ENCODE assay signal across 8 mouse cellular contexts in the genomic region with DNA sequence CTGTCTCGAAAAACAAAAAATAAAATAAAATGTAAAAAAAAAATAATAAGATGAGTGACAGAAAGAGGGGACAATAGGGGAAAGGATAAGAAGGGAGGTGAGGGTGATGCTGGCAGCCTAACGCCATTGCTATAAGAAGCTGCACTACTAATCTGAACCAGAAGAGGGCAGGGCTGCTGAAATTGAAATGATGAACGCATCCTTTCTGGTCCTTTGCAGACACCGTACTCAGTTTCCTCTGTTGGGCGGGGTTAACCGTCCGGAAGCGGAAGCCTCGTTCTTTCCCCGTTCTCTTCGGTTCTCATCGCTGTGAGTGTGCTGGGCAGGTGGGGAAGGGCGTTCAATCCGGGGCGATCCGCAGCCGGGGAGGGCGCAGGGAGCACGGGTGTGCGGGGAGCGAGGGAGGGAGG. TPM values are rescaled to one million over a fixed set of nuclear protein-coding genes. Genes with fewer than 3 reads are reported as not detected.
DNase-seq lines count a peak whose midpoint lies in the region; ATAC-seq and TF ChIP-seq lines count a peak whose summit lies in the region.

Rpl38 (plus strand) TSS at position 224 of the 410 bp plus-strand sequence.

- DNase-seq in 416B (ENCODE audit: low read depth) = peak; percentile 97
- peak; percentile 97 for DNase-seq in embryonic facial prominence, embryonic 14.5 days (ENCODE audit: low spot score)
- peak; percentile 92 to 94 for DNase-seq in heart, adult 2 months
- DNase-seq in kidney, adult 2 months = peak; percentile 97
- DNase-seq in limb, embryonic 11.5 days (ENCODE audit: low spot score) = peak; percentile 96

- H3K9me3 ChIP-seq in embryonic facial prominence, embryonic 14.5 days (ENCODE audit: control insufficient read depth, low read length) = no peaks in the 10 kb centered on the region
- H3K9me3 ChIP-seq in limb, embryonic 11.5 days (ENCODE audit: control insufficient read depth, low read length) = no peaks in the 10 kb centered on the region
- no peaks in the 10 kb centered on the region for H3K9me3 ChIP-seq in midbrain, embryonic 13.5 days

- peak within 1 kb of the TSS; percentile 50 for H3K27ac ChIP-seq in bone marrow, adult 2 months (ENCODE audit: control insufficient read depth, insufficient read depth, low read depth, low read length, poor library complexity)
- H3K27ac ChIP-seq in embryonic facial prominence, embryonic 14.5 days (replicated peaks; ENCODE audit: low read depth, low read length) = peak within 1 kb of the TSS; percentile 92
- H3K27ac ChIP-seq in heart, adult 2 months = peak within 1 kb of the TSS; percentile 73
- H3K27ac ChIP-seq in kidney, adult 2 months (ENCODE audit: insufficient read depth, low read depth, low read length) = peak within 1 kb of the TSS; percentile 12; the same call in 1 of the 2 replicates
- H3K27ac ChIP-seq in limb, embryonic 11.5 days (replicated peaks; ENCODE audit: low read depth, low read length) = peak within 1 kb of the TSS; percentile 86
- H3K27ac ChIP-seq in midbrain, embryonic 13.5 days = peak within 1 kb of the TSS; percentile 90
- H3K27ac ChIP-seq in small intestine, adult 2 months (ENCODE audit: insufficient read depth, low read depth, low read length) = peak within 1 kb of the TSS; percentile 53

- H3K27me3 ChIP-seq in embryonic facial prominence, embryonic 14.5 days (replicated peaks; ENCODE audit: control insufficient read depth, insufficient read depth, low read length) = no peaks in the 10 kb centered on the region; the same call in 1 of the 2 replicates
- no peaks in the 10 kb centered on the region for H3K27me3 ChIP-seq in heart, adult 2 months (ENCODE audit: control insufficient read depth, insufficient read depth, low read length)
- no peaks in the 10 kb centered on the region for H3K27me3 ChIP-seq in kidney, adult 2 months (replicated peaks; ENCODE audit: control insufficient read depth, insufficient read depth, low read length)
- no peaks in the 10 kb centered on the region for H3K27me3 ChIP-seq in limb, embryonic 11.5 days (ENCODE audit: control insufficient read depth, insufficient read depth, low read length)
- H3K27me3 ChIP-seq in midbrain, embryonic 13.5 days = peaks cover 15% of the 10 kb centered on the region
- H3K27me3 ChIP-seq in small intestine, adult 2 months (ENCODE audit: control insufficient read depth, insufficient read depth, low read length) = no peaks in the 10 kb centered on the region

- WGBS in bone marrow, adult 2 months = 1% methylated on average over 21 of the region's 21 CpGs
- under 1% methylated on average over 11 of the region's 21 CpGs for WGBS in embryonic facial prominence, embryonic 14.5 days
- WGBS in heart, adult 2 months = under 1% methylated on average over 20 of the region's 21 CpGs
- WGBS in kidney, adult 2 months = 2% methylated on average over 16 of the region's 21 CpGs
- WGBS in limb, embryonic 11.5 days = under 1% methylated on average over 20 of the region's 21 CpGs
- under 1% methylated on average over 11 of the region's 21 CpGs for WGBS in midbrain, embryonic 13.5 days
- WGBS in small intestine, adult 2 months = 0% methylated on average over 18 of the region's 21 CpGs

- intact Hi-C loops in heart, adult 2 months (cut with DNase I) = loop anchor here (10.0 kb wide), 1 partner anchor 984 kb away; the partner anchor contains the start of genes D11Wsu47e and Fam104a

- H3K79me2 ChIP-seq in heart, adult 2 months (replicated peaks; ENCODE audit: control insufficient read depth, insufficient read depth, low read length) = no peaks in the 10 kb centered on the region

- peak; percentile 93 for TF ChIP-seq EP300 in heart, adult 2 months (IDR thresholded peaks at IDR 0.05; ENCODE audit: insufficient read depth, low read depth, low read length)

- peak within 1 kb of the TSS; percentile 87 for H3K4me2 ChIP-seq in embryonic facial prominence, embryonic 14.5 days (ENCODE audit: low read depth, low read length)
- H3K4me2 ChIP-seq in limb, embryonic 11.5 days (ENCODE audit: low read depth, severe bottlenecking) = peak within 1 kb of the TSS; percentile 83
- H3K4me2 ChIP-seq in midbrain, embryonic 13.5 days (replicated peaks) = peak within 1 kb of the TSS; percentile 85

- TF ChIP-seq CTCF in bone marrow, adult 2 months (IDR thresholded peaks at IDR 0.05; ENCODE audit: control insufficient read depth, insufficient read depth, low read length) = peak; percentile 73
- peak; percentile 75 for TF ChIP-seq CTCF in heart, adult 2 months (IDR thresholded peaks at IDR 0.05)
- peak; percentile 84 for TF ChIP-seq CTCF in kidney, adult 2 months (conservative IDR thresholded peaks at IDR 0.05; ENCODE audit: insufficient read depth, insufficient read length, low read depth, low read length)
- TF ChIP-seq CTCF in small intestine, adult 2 months (IDR thresholded peaks at IDR 0.05; ENCODE audit: extremely low read depth, insufficient read length, insufficient replicate concordance, low read depth, low read length) = peak; percentile 62; the same call in 1 of the 2 replicates

- peaks cover 39% of the 10 kb centered on the region for H3K36me3 ChIP-seq in embryonic facial prominence, embryonic 14.5 days (ENCODE audit: control insufficient read depth, insufficient read depth, low read length)
- peaks cover 9% of the 10 kb centered on the region for H3K36me3 ChIP-seq in heart, adult 2 months (ENCODE audit: control insufficient read depth, insufficient read depth, low read length)
- peaks cover 3% of the 10 kb centered on the region; the same call in 1 of the 2 replicates for H3K36me3 ChIP-seq in kidney, adult 2 months (ENCODE audit: control insufficient read depth, insufficient read depth, low read length)
- H3K36me3 ChIP-seq in limb, embryonic 11.5 days (ENCODE audit: control insufficient read depth, insufficient read depth, low read length) = peaks cover 13% of the 10 kb centered on the region; the same call in 1 of the 2 replicates
- H3K36me3 ChIP-seq in midbrain, embryonic 13.5 days = peaks cover 32% of the 10 kb centered on the region
- peaks cover 23% of the 10 kb centered on the region for H3K36me3 ChIP-seq in small intestine, adult 2 months (ENCODE audit: control insufficient read depth, insufficient read depth, low read length)

- H3K4me1 ChIP-seq in bone marrow, adult 2 months (ENCODE audit: control insufficient read depth, insufficient read depth, low read length) = peaks cover 2% of the 10 kb centered on the region; the same call in 1 of the 2 replicates
- peaks cover 12% of the 10 kb centered on the region; the same call in 1 of the 2 replicates for H3K4me1 ChIP-seq in embryonic facial prominence, embryonic 14.5 days (ENCODE audit: control insufficient read depth, insufficient read depth, low read length)
- peaks cover 11% of the 10 kb centered on the region for H3K4me1 ChIP-seq in heart, adult 2 months (ENCODE audit: control insufficient read depth, insufficient read depth, low read length)
- H3K4me1 ChIP-seq in kidney, adult 2 months (ENCODE audit: control insufficient read depth, insufficient read depth, low read length) = peaks cover 18% of the 10 kb centered on the region
- 0 out of 2 replicates have a peak, but pooled peaks cover 4% of the 10 kb centered on the region for H3K4me1 ChIP-seq in limb, embryonic 11.5 days (ENCODE audit: control insufficient read depth, insufficient read depth, low read length)
- H3K4me1 ChIP-seq in midbrain, embryonic 13.5 days (replicated peaks) = peaks cover 26% of the 10 kb centered on the region
- peaks cover 23% of the 10 kb centered on the region for H3K4me1 ChIP-seq in small intestine, adult 2 months (ENCODE audit: control insufficient read depth, insufficient read depth, insufficient read length, low read length)

- peak within 1 kb of the TSS; percentile 87 for H3K4me3 ChIP-seq in bone marrow, adult 2 months (replicated peaks; ENCODE audit: control insufficient read depth, low read depth, low read length)
- peak within 1 kb of the TSS; percentile 89 for H3K4me3 ChIP-seq in embryonic facial prominence, embryonic 14.5 days (ENCODE audit: low read depth, low read length)
- peak within 1 kb of the TSS; percentile 91 for H3K4me3 ChIP-seq in heart, adult 2 months
- peak within 1 kb of the TSS; percentile 77 for H3K4me3 ChIP-seq in kidney, adult 2 months (ENCODE audit: insufficient read depth, low read depth, low read length)
- H3K4me3 ChIP-seq in limb, embryonic 11.5 days (ENCODE audit: low read depth, low read length) = peak within 1 kb of the TSS; percentile 92
- H3K4me3 ChIP-seq in midbrain, embryonic 13.5 days (replicated peaks) = peak within 1 kb of the TSS; percentile 87
- peak within 1 kb of the TSS; percentile 76 for H3K4me3 ChIP-seq in small intestine, adult 2 months (ENCODE audit: low read depth, low read length)

- peak; percentile 82; the same call in 1 of the 2 replicates for TF ChIP-seq POLR2A in bone marrow, adult 2 months (IDR thresholded peaks at IDR 0.05; ENCODE audit: borderline replicate concordance, control insufficient read depth, low read depth, low read length)
- TF ChIP-seq POLR2A in heart, adult 2 months (IDR thresholded peaks at IDR 0.05; ENCODE audit: insufficient read depth, low read depth, low read length) = peak; percentile 94
- peak; percentile 82 for TF ChIP-seq POLR2A in kidney, adult 2 months (IDR thresholded peaks at IDR 0.05; ENCODE audit: low read depth, low read length)
- TF ChIP-seq POLR2A in small intestine, adult 2 months (IDR thresholded peaks at IDR 0.05; ENCODE audit: low read depth, low read length) = peak; percentile 75; the same call in 1 of the 2 replicates

- ATAC-seq in embryonic facial prominence, embryonic 14.5 days (ENCODE audit: low read depth) = peak; percentile 92
- peak; percentile 72 for ATAC-seq in limb, embryonic 11.5 days (ENCODE audit: insufficient number of reproducible peaks, low FRiP score, low TSS enrichment, low read depth)
- peak; percentile 87 for ATAC-seq in midbrain, embryonic 13.5 days

- H3K9ac ChIP-seq in embryonic facial prominence, embryonic 14.5 days (ENCODE audit: low read depth, low read length) = peak within 1 kb of the TSS; percentile 89
- H3K9ac ChIP-seq in heart, adult 2 months (ENCODE audit: low read depth, low read length) = peak within 1 kb of the TSS; percentile 87
- peak within 1 kb of the TSS; percentile 95 for H3K9ac ChIP-seq in limb, embryonic 11.5 days (ENCODE audit: low read length)
- H3K9ac ChIP-seq in midbrain, embryonic 13.5 days (replicated peaks) = peak within 1 kb of the TSS; percentile 91

RNA-seq across cellular contexts. Expression of gene Rpl38, which starts in this region (rescaled TPM):
- 2,536 and 3,301 TPM in 2 replicates for polyA plus RNA-seq in bone marrow, adult 2 months (2011; ENCODE audit: insufficient read depth, insufficient read length, low replicate concordance, missing spikeins)
- polyA plus RNA-seq in embryonic facial prominence, embryonic 14.5 days (2014; fragmentation: Nextera tagmentation; extraction: Ambion mirVana) = 1,079 and 1,191 TPM in 2 replicates
- total RNA-seq in heart, adult 2 months (2021) = 100 to 1,000 TPM; 587 to 660 TPM
- polyA plus RNA-seq in heart, adult 2 months (2012; rRNA removed) = 335 and 344 TPM in 2 replicates
- 432 and 738 TPM in 2 replicates for polyA plus RNA-seq in kidney, adult 2 months (2012; rRNA removed)
- polyA plus RNA-seq in limb, embryonic 11.5 days (2014; fragmentation: Nextera tagmentation; extraction: Ambion mirVana) = 1,033 and 1,082 TPM in 2 replicates
- polyA plus RNA-seq in midbrain, embryonic 13.5 days (2015; fragmentation: Nextera tagmentation; extraction: Ambion mirVana) = 826 and 835 TPM in 2 replicates
- polyA plus RNA-seq in small intestine, adult 2 months (2012; rRNA removed) = 103 and 130 TPM in 2 replicates

Comparison
In these comparisons a context has a peak if more than half of its experiments do, and no peak if none do; other contexts are left out.
1. Peak in every context shown above with its lines: DNase-seq, ATAC-seq, H3K4me3 ChIP-seq and H3K27ac ChIP-seq.
2. H3K27ac ChIP-seq: peak in every context shown above with its lines; median percentile 92 in embryonic facial prominence, embryonic 14.5 days; 90 in midbrain, embryonic 13.5 days; 86 in limb, embryonic 11.5 days; 73 in heart, adult 2 months; 53 in small intestine, adult 2 months; 50 in bone marrow, adult 2 months; 12 in kidney, adult 2 months.